Mouse (Mus musculus) embryonic facial prominence, embryonic 10.5 days (tissue): ENCODE data around the gene Cd300a. TPM values are rescaled to one million over a fixed set of nuclear protein-coding genes. Genes with fewer than 3 reads are reported as not detected.

Source experiments
- DNase-seq: peaks from one replicate; pipeline ENCODE4 v3.0.0-alpha.2; 2017; ENCODE audit warnings: low spot score
- H3K27ac ChIP-seq: fragments of 300-500 bp; sonication (generic); replicated peaks from 2 replicates; pipeline ENCODE4 v1.5.1; 2016; ENCODE audit warnings: mild to moderate bottlenecking
- H3K27me3 ChIP-seq: fragments of 300-500 bp; sonication (generic); replicated peaks from 2 replicates; pipeline ENCODE4 v1.6.1; 2016; ENCODE audit warnings: low read depth, mild to moderate bottlenecking; ENCODE audit not compliant: poor library complexity, severe bottlenecking
- H3K36me3 ChIP-seq: fragments of 300-500 bp; sonication (generic); replicated peaks from 2 replicates; pipeline ENCODE4 v1.6.1; 2016; ENCODE audit warnings: mild to moderate bottlenecking, moderate library complexity
- H3K4me1 ChIP-seq: fragments of 300-500 bp; sonication (generic); 2 replicates; pipeline ENCODE4 v1.6.1; 2016
- H3K4me3 ChIP-seq: fragments of 300-500 bp; sonication (generic); 2 replicates; pipeline ENCODE4 v1.5.1; 2016; ENCODE audit warnings: mild to moderate bottlenecking, moderate library complexity
- H3K9me3 ChIP-seq: fragments of 300-500 bp; sonication (generic); 2 replicates; pipeline ENCODE4 v1.6.1; 2016; ENCODE audit warnings: mild to moderate bottlenecking
- WGBS: fragments of 180-500 bp; shearing (Covaris S2); methylation state at CpG from one replicate; pipeline ENCODE4 v1.1.7; 2016; 5-methylcytosine and 5-hydroxymethylcytosine counted together
- polyA plus RNA-seq: library from polyadenylated mRNA; unstranded; fragments of >200 nt; fragmentation: Nextera tagmentation; extraction: Ambion mirVana; gene quantifications from 2 replicates; pipeline ENCODE4 v1.2.1, GENCODE M21; 2016

Gene Cd300a
- polyA plus RNA-seq, 1 experiment from 2014 or later = 1.8 TPM

GRCm38 (mm10) chr11:114933591-114933990 lies 43.8 kb downstream of the Cd300a start:
- H3K4me1 ChIP-seq = no peaks in the 10 kb centered on the region
- no peak overlapping the region for H3K4me3 ChIP-seq
- no peak for DNase-seq
- H3K27ac ChIP-seq = no peak overlapping the region
- H3K27me3 ChIP-seq = no peaks in the 10 kb centered on the region
- WGBS = 81% methylated on average over 4 of the region's 4 CpGs
- H3K9me3 ChIP-seq = no peaks in the 10 kb centered on the region
- H3K36me3 ChIP-seq = no peaks in the 10 kb centered on the region

- 71% methylated on average over 6 of the region's 6 CpGs for WGBS
- Histone ChIP-seq H3K36me3 (no peaks in the 10 kb centered on the region), H3K4me3 (no peak within 1 kb of the TSS), H3K27me3 (no peaks in the 10 kb centered on the region), H3K9me3 (no peaks in the 10 kb centered on the region), H3K27ac (no peak within 1 kb of the TSS), H3K4me1 (no peaks in the 10 kb centered on the region)
- DNase-seq = no peak
Observed at GRCm38 (mm10) chr11:114934144-114934543, 44.3 kb downstream of the Cd300a start, which contains the start of gene Cd300lb. Gene Cd300lb, minus strand, starts transcription at chr11:114934386.

Other genes starting within 250 kb of the Cd300a start
- 1,047 and 1,098 TPM in 2 replicates for gene Rpl38, start 221.5 kb upstream of the Cd300a start, polyA plus RNA-seq
- gene Ttyh2, start 214.6 kb upstream of the Cd300a start, polyA plus RNA-seq = 14.9 and 16.1 TPM in 2 replicates
- 1.7 and 1.8 TPM in 2 replicates for gene Dnaic2, start 162.6 kb upstream of the Cd300a start, polyA plus RNA-seq
- gene Kif19a, start 124.7 kb upstream of the Cd300a start, polyA plus RNA-seq = 1.3 and 2.0 TPM in 2 replicates
- gene Btbd17, start 94.1 kb upstream of the Cd300a start, polyA plus RNA-seq = 10.0 and 17.0 TPM in 2 replicates
- 0.18 TPM in 1 of 2 replicates, not detected in the other for gene Gpr142, start 91.1 kb upstream of the Cd300a start, polyA plus RNA-seq
- 62.2 and 62.5 TPM in 2 replicates for gene Gprc5c, start 38.9 kb upstream of the Cd300a start, polyA plus RNA-seq
- 0.10 TPM in 1 of 2 replicates, not detected in the other for gene Cd300lb, start 44.3 kb downstream of the Cd300a start, polyA plus RNA-seq
- gene Cd300c, start 79.1 kb downstream of the Cd300a start, polyA plus RNA-seq = not detected in 2 replicates
- gene Cd300ld, start 99.9 kb downstream of the Cd300a start, polyA plus RNA-seq = 0.05 and 0.13 TPM in 2 replicates
- gene Cd300c2, start 111.8 kb downstream of the Cd300a start, polyA plus RNA-seq = 0.38 and 0.87 TPM in 2 replicates
- gene Cd300ld2, start 126.2 kb downstream of the Cd300a start, polyA plus RNA-seq = not detected in 2 replicates
- not detected in 2 replicates for gene Cd300ld4, start 137.0 kb downstream of the Cd300a start, polyA plus RNA-seq
- gene Cd300ld5, start 147.7 kb downstream of the Cd300a start, polyA plus RNA-seq = not detected in 2 replicates
- gene Cd300ld3, start 158.4 kb downstream of the Cd300a start, polyA plus RNA-seq = not detected in 2 replicates
- gene Cd300e, start 172.1 kb downstream of the Cd300a start, polyA plus RNA-seq = not detected in 2 replicates
- gene Rab37, start 201.4 kb downstream of the Cd300a start, polyA plus RNA-seq = 1.2 and 2.2 TPM in 2 replicates
- gene Cd300lf, start 244.0 kb downstream of the Cd300a start, polyA plus RNA-seq = 0.19 TPM in 1 of 2 replicates, not detected in the other